Mouse (Mus musculus): ENCODE measurements around the gene Tmprss11c. TPM values are rescaled to one million over a fixed set of nuclear protein-coding genes. Genes with fewer than 3 reads are reported as not detected.
"Not testable (repeated sequence)": the region's sequence is repeated elsewhere in the genome, so short reads cannot be mapped to it uniquely, and the experiment has no call there.

Gene Tmprss11c
- not detected in 3 replicates for total RNA-seq (2017)

DNA sequence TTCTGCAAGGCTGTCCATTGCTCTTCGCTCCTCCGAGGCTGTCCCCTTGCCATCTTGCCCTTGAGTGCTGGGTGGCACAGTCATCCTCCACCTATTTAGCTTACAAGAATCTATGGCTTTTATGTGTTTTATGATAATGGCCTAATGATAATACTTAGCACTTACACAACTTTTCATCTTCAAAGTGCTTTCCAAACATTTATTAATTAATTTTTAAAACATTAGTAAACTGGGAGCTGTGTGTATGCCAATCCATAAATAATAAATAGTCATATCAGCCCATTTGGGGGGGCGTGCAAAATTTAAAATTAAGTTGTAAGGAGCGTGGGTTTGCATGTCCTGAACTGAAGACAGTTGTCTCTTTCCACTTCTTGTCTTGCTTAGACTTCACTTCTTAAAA is at the start of gene Tmprss11c:
Gene Tmprss11c, minus strand, starts transcription at position 101 of the 400 bp plus-strand sequence.
- no peak for ATAC-seq (replicated peaks; ENCODE audit: insufficient number of reproducible peaks, low FRiP score, low TSS enrichment, poor library complexity, severe bottlenecking)

DNA sequence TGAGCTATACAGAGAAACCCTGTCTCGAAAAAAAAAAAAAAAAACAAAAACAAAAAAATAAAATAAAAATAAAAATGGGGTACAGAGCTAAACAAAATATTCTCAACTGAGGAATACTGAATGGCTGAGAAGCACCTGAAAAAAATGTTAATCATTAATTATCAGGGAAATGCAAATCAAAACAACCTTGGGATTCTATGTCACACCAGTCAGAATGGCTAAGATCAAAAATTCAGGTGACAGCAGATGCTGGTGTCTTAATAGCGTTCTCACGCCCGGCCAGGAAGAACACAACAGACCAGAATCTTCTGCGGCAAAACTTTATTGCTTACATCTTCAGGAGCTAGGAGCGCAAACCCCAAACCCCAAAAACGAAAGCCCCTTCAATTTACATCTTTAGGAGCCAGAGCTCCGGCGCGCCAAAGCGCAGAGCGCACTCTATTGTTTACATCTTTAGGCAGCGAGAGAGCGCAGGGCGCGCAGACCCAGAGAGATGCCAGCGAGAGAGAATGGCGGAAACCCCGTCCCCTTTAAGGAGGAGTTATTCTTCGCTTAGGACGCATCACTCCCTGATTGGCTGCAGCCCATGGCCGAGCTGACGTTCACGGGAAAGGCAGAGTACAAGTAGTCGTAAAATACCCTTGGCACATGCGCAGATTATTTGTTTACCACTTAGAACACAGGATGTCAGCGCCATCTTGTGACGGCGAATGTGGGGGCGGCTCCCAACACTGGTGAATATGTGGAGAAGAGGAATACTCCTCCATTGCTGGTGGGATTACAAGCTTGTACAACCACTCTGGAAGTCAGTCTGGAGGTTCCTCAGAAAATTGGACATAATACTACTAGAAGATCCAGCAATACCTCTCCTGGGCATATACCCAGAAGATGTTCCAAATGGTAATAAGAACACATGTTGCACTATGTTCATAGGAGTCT is 29.2 kb upstream of the Tmprss11c start:
- not testable (repeated sequence) for ATAC-seq (replicated peaks; ENCODE audit: insufficient number of reproducible peaks, low FRiP score, low TSS enrichment, poor library complexity, severe bottlenecking)

- no peak for ATAC-seq (replicated peaks; ENCODE audit: insufficient number of reproducible peaks, low FRiP score, low TSS enrichment, poor library complexity, severe bottlenecking)
These were observed 17.0 kb upstream of the Tmprss11c start for GRCm38 (mm10) chr5:86306116-86306515.

DNA sequence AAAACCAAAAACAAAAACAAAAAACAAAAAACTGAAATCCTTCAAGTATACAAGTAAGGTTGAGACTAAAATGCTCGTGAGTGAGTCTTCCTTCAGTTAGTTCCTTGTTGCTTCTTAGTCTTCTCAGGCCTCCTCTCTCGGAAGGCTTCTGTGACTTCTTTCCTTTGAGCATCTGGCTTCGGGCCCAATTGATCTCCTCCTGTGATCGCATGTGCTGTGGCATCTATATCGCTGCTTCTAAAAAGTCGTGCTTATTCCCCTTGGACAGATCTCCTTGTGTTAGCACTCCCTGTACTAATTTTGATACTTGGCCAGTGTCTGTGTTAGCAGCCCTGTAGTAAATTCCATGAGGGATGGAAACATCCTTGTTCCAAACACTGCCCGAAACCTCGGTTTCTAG is 14.8 kb upstream of the Tmprss11c start:
- ATAC-seq (replicated peaks; ENCODE audit: insufficient number of reproducible peaks, low FRiP score, low TSS enrichment, poor library complexity, severe bottlenecking): no peak

DNA sequence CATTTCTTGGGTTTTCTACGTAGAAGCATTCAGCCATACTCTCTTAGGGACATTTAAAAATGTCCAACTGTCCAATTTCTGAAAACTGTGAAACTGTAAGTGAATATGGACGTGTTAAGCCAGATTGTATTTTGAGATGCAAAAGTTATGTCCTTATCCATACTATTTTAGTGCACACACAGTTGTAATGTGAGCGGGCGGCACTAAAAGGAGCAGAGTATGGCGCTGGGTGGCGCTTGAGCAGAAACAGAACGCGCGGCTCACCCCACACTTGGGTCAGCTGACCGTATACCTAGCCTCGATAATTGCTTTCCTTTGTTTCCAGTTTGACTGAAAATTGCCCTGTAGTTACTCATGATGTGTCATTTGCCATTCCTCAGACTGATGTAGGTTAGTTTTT is 42.5 kb downstream of the Tmprss11c start:
- no peak for ATAC-seq (replicated peaks; ENCODE audit: insufficient number of reproducible peaks, low FRiP score, low TSS enrichment, poor library complexity, severe bottlenecking)

DNA sequence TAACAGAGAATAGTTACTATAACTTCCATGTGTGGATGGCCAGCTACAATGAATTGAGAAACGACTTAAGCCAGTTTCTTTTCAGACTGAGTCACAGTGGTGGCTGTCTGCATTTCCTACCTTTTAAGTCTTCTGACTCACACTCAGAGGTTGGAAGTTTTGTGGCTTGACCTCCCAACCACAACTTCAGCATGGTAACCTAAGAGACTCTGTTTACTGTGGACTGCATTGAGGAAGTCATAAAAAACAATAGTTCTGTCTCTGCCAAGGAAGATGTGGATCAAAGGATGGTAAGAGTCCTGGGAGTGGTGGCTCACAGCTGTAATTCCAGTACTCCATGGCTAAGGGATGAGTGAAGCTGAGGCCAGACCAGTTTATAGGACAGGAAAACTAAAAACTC is 44.2 kb downstream of the Tmprss11c start:
- no peak for ATAC-seq (replicated peaks; ENCODE audit: insufficient number of reproducible peaks, low FRiP score, low TSS enrichment, poor library complexity, severe bottlenecking)

- ATAC-seq (replicated peaks; ENCODE audit: insufficient number of reproducible peaks, low FRiP score, low TSS enrichment, poor library complexity, severe bottlenecking): no peak
These were observed 44.8 kb downstream of the Tmprss11c start for GRCm38 (mm10) chr5:86244275-86244674.

GRCm38 (mm10) chr5:86227156-86227853 is 61.8 kb downstream of the Tmprss11c start:
- ATAC-seq (replicated peaks; ENCODE audit: insufficient number of reproducible peaks, low FRiP score, low TSS enrichment, poor library complexity, severe bottlenecking): no peak

DNA sequence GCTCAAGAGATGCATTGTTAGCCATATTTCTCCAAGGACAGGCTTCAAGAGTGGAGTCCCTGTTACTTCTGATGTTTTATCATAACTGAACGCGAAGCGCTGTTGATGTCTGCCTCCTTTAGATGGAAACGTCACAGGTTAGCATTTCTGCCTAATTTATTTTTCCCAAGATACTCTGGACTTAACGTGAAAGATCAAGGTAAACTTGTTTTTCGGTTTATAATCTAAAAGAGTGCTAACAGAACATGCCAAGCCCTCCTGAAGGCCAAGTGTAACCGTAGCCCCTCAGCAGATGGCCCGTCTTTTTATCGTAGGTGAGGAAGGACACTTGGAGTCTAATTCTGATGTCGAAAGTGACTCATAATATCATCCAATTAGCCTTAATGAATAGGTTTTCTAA is 91.3 kb downstream of the Tmprss11c start, which contains the start of gene Gnrhr:
Gene Gnrhr, minus strand, starts transcription at position 101 of the 400 bp plus-strand sequence.
- ATAC-seq (replicated peaks; ENCODE audit: insufficient number of reproducible peaks, low FRiP score, low TSS enrichment, poor library complexity, severe bottlenecking): no peak

DNA sequence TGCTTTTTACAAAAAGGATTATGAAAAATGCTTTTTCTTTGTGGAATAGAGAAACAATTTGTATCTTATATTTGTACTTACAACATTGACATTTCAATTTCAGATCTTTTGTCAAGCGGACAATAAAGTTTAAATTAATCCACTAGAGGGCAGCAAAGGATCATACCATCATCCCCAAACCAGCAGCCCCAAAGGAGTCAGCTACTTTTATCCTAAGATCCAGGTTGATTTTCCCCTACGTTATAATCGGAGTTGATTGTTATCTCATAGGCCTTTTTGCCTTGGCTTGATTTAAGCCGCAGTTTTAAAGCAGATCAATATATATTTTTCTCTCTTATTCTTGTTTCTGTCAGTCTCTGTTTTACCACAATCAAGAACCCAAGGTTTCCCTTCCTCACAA is 97.8 kb downstream of the Tmprss11c start:
- ATAC-seq (replicated peaks; ENCODE audit: insufficient number of reproducible peaks, low FRiP score, low TSS enrichment, poor library complexity, severe bottlenecking): no peak

GRCm38 (mm10) chr5:86190770-86191169 is 98.3 kb downstream of the Tmprss11c start:
- ATAC-seq (replicated peaks; ENCODE audit: insufficient number of reproducible peaks, low FRiP score, low TSS enrichment, poor library complexity, severe bottlenecking): 0 out of 2 replicates have a peak, but pooled peaks have one; percentile 62

DNA sequence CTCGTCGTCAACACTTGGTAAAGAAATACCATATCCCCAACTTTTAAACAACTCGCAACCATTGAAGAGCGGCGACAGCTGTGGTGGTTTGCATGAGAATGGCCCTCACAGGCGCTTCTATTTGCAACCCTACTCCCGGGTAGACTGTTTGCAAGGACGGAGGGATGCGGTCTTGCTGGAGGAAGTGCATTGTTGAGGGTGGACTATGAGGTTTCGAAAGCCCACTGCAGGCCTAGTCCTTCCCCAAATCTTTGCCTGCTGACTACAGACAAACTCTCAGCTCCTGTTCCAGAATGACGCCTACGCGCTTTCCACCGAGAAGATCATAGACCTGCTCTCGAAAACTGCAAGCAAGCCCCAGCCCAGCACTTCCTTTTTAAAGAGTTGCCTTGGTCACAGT is 98.8 kb downstream of the Tmprss11c start:
- ATAC-seq (replicated peaks; ENCODE audit: insufficient number of reproducible peaks, low FRiP score, low TSS enrichment, poor library complexity, severe bottlenecking): peak; percentile 34

- no peak for ATAC-seq (replicated peaks; ENCODE audit: insufficient number of reproducible peaks, low FRiP score, low TSS enrichment, poor library complexity, severe bottlenecking)
These were observed 101.7 kb downstream of the Tmprss11c start for GRCm38 (mm10) chr5:86187441-86187840.

Other genes starting within 250 kb of the Tmprss11c start
- 17.4 to 34.1 TPM (median 19.4 TPM) in 3 replicates for gene Cenpc1, start 223.7 kb downstream of the Tmprss11c start, total RNA-seq (2017)
- gene Stap1, start 217.6 kb downstream of the Tmprss11c start, total RNA-seq (2017): 288 to 327 TPM (median 322 TPM) in 3 replicates
- gene Uba6, start 116.5 kb downstream of the Tmprss11c start, total RNA-seq (2017): 18.7 to 22.7 TPM (median 21.5 TPM) in 3 replicates
- gene Gnrhr, start 91.4 kb downstream of the Tmprss11c start, total RNA-seq (2017): not detected in 3 replicates
- not detected in 3 replicates for gene Tmprss11d, start 84.1 kb upstream of the Tmprss11c start, total RNA-seq (2017)
- not detected in 3 replicates for gene Tmprss11a, start 179.7 kb upstream of the Tmprss11c start, total RNA-seq (2017)
- gene Tmprss11g, start 229.3 kb upstream of the Tmprss11c start, total RNA-seq (2017): not detected in 3 replicates

Data from monocyte, adult 5-6 weeks (primary cell).